Mouse (Mus musculus) thymus, postnatal 0 days (tissue): ENCODE results near the gene Sugp2. TPM values are rescaled to one million over a fixed set of nuclear protein-coding genes. Genes with fewer than 3 reads are reported as not detected.

Experiments used
- DNase-seq: peaks from one replicate; pipeline ENCODE4 v3.0.0-alpha.2; 2015; ENCODE audit warnings: low spot score
- polyA plus RNA-seq: library from polyadenylated mRNA; unstranded; fragments of >200 nt; fragmentation: Nextera tagmentation; extraction: Ambion mirVana; gene quantifications from 2 replicates; pipeline ENCODE4 v1.2.1, GENCODE M21; 2015

Gene Sugp2
- polyA plus RNA-seq, 1 experiment from 2014 or later, result 34.5 TPM

- DNase-seq, result no peak
Observed at GRCm38 (mm10) chr8:70279266-70279665, 45.2 kb downstream of the Sugp2 start.

- no peak for DNase-seq
Observed at GRCm38 (mm10) chr8:70281001-70281400, 47.0 kb downstream of the Sugp2 start.

GRCm38 (mm10) chr8:70282603-70283135 lies 48.6 kb downstream of the Sugp2 start, which contains the start of gene Homer3:
Homer3 (plus strand) TSS chr8:70282827.
- peak; percentile 92 for DNase-seq

GRCm38 (mm10) chr8:70283136-70284077 lies 49.4 kb downstream of the Sugp2 start:
- DNase-seq, result no peak

- DNase-seq, result no peak
Observed at GRCm38 (mm10) chr8:70284421-70284820, 50.4 kb downstream of the Sugp2 start.

GRCm38 (mm10) chr8:70285304-70285703 lies 51.3 kb downstream of the Sugp2 start:
- DNase-seq, result no peak

- no peak for DNase-seq
Observed at GRCm38 (mm10) chr8:70286737-70287136, 52.7 kb downstream of the Sugp2 start.

- no peak for DNase-seq
Observed at GRCm38 (mm10) chr8:70293988-70294405, 60.0 kb downstream of the Sugp2 start.

GRCm38 (mm10) chr8:70300881-70301280 lies 66.9 kb downstream of the Sugp2 start:
- no peak for DNase-seq

GRCm38 (mm10) chr8:70302358-70302890 lies 68.4 kb downstream of the Sugp2 start, which contains the start of the genes Ddx49 and Cope:
Ddx49 (minus strand) TSS chr8:70302489.
Cope (plus strand) TSS chr8:70302518.
- peak; percentile 94 for DNase-seq

GRCm38 (mm10) chr8:70302901-70303300 lies 68.9 kb downstream of the Sugp2 start:
- no peak for DNase-seq

- peak; percentile 35 for DNase-seq
Observed at GRCm38 (mm10) chr8:70309311-70309710, 75.3 kb downstream of the Sugp2 start.

- DNase-seq, result no peak
Observed at GRCm38 (mm10) chr8:70313399-70313798, 79.4 kb downstream of the Sugp2 start.

GRCm38 (mm10) chr8:70315624-70316510 lies 81.8 kb downstream of the Sugp2 start, which contains the start of gene Cers1:
Cers1 (plus strand) TSS chr8:70315775.
- DNase-seq, result peak; percentile 64

- DNase-seq, result peak; percentile 25
Observed at GRCm38 (mm10) chr8:70316511-70317504, 82.8 kb downstream of the Sugp2 start.

GRCm38 (mm10) chr8:70317872-70318271 lies 83.8 kb downstream of the Sugp2 start:
- DNase-seq, result no peak

- DNase-seq, result no peak
Observed at GRCm38 (mm10) chr8:70323716-70324115, 89.7 kb downstream of the Sugp2 start.

GRCm38 (mm10) chr8:70327512-70327911 lies 93.5 kb downstream of the Sugp2 start:
- no peak for DNase-seq

- no peak for DNase-seq
Observed at GRCm38 (mm10) chr8:70329124-70329834, 95.3 kb downstream of the Sugp2 start, which contains the start of gene Gdf1. Gdf1 (plus strand) TSS chr8:70329817.
